Mouse (Mus musculus): ENCODE data around the gene Tceal6. TPM values are rescaled to one million over a fixed set of nuclear protein-coding genes. Genes with fewer than 3 reads are reported as not detected.
"Not testable (repeated sequence)": the region's sequence is repeated elsewhere in the genome, so short reads cannot be mapped to it uniquely, and the experiment has no call there.

Gene Tceal6
- total RNA-seq (2021) (1 to 10 TPM; 3.1 to 3.6 TPM), polyA plus RNA-seq (2012; rRNA removed) (0.55 and 0.73 TPM in 2 replicates)
- long read RNA-seq, partial matches to known transcripts: 0 of 3 reads
- long read RNA-seq, other reads (novel, unspliced or antisense): 0 of 3 reads

- DNase-seq: no peak
Observed at GRCm38 (mm10) chrX:135210436-135211221, at the start of gene Tceal6. TSS of gene Tceal6 (minus strand) at chrX:135210687.

GRCm38 (mm10) chrX:135209773-135210435 lies 583 bp downstream of the Tceal6 start:
- DNase-seq: not testable (repeated sequence)

GRCm38 (mm10) chrX:135189924-135190323 lies 20.6 kb downstream of the Tceal6 start:
- not testable (repeated sequence) for DNase-seq

- not testable (repeated sequence) for DNase-seq
Observed at GRCm38 (mm10) chrX:135188661-135189060, 21.8 kb downstream of the Tceal6 start.

- not testable (repeated sequence) for DNase-seq
Observed at GRCm38 (mm10) chrX:135177532-135177931, 33.0 kb downstream of the Tceal6 start, which contains the start of gene Gm15023. TSS of gene Gm15023 (minus strand) at chrX:135177632.

Other genes with a start within 250 kb of the Tceal6 start
- gene Nxf2, start 245.9 kb downstream of the Tceal6 start, total RNA-seq (2021): not detected
- not detected in 2 replicates for gene Nxf2, start 245.9 kb downstream of the Tceal6 start, polyA plus RNA-seq (2012; rRNA removed)
- 1 to 10 TPM; 7.8 to 9.8 TPM for gene Zmat1, start 201.5 kb downstream of the Tceal6 start, total RNA-seq (2021)
- gene Zmat1, start 201.5 kb downstream of the Tceal6 start, polyA plus RNA-seq (2012; rRNA removed): 0.65 and 1.1 TPM in 2 replicates
- not detected for gene Gm15023, start 33.1 kb downstream of the Tceal6 start, total RNA-seq (2021)
- gene Gm15023, start 33.1 kb downstream of the Tceal6 start, polyA plus RNA-seq (2012; rRNA removed): not detected in 2 replicates
- gene Pramel3, start 91.6 kb upstream of the Tceal6 start, total RNA-seq (2021): not detected
- not detected in 2 replicates for gene Pramel3, start 91.6 kb upstream of the Tceal6 start, polyA plus RNA-seq (2012; rRNA removed)
- not detected for gene Gm5128, start 162.6 kb upstream of the Tceal6 start, total RNA-seq (2021)
- gene Gm5128, start 162.6 kb upstream of the Tceal6 start, polyA plus RNA-seq (2012; rRNA removed): not detected in 2 replicates
- not detected for gene Gm7903, start 223.1 kb upstream of the Tceal6 start, total RNA-seq (2021)
- gene Gm7903, start 223.1 kb upstream of the Tceal6 start, polyA plus RNA-seq (2012; rRNA removed): not detected in 2 replicates